Mouse (Mus musculus) CH12.LX (cell line): ENCODE data around the gene Gm20532.

Source experiments
- CHD1 ChIP-seq: IDR thresholded peaks from 2 replicates; pipeline ENCODE4 v1.6.1; 2012; ENCODE audit warnings: low read depth, low read length, improper control_type of control experiment, inconsistent platforms
- CHD2 ChIP-seq: IDR thresholded peaks from 2 replicates; pipeline ENCODE4 v1.6.1; 2011; ENCODE audit warnings: low read length, improper control_type of control experiment
- CTCF ChIP-seq, 2 experiments: IDR thresholded peaks in 1 of 2; conservative IDR thresholded peaks in 1 of 2; 2 replicates each; pipeline ENCODE4 v1.5.1; 2011 to 2012; ENCODE audit warnings: low read depth in 2 of 2, low read length in 2 of 2, improper control_type of control experiment in 1 of 2, inconsistent platforms in 1 of 2, mild to moderate bottlenecking in 1 of 2, moderate library complexity in 1 of 2
- JUN ChIP-seq: IDR thresholded peaks from 2 replicates; pipeline ENCODE4 v1.6.1; 2011; ENCODE audit warnings: low read depth, mild to moderate bottlenecking, low read length, improper control_type of control experiment, moderate library complexity; ENCODE audit not compliant: insufficient read depth
- NELFE ChIP-seq: IDR thresholded peaks from 2 replicates; pipeline ENCODE4 v1.6.1; 2011; ENCODE audit warnings: low read depth, low read length, improper control_type of control experiment
- NRF1 ChIP-seq: IDR thresholded peaks from 2 replicates; pipeline ENCODE4 v1.6.1; 2014; ENCODE audit warnings: low read depth, mild to moderate bottlenecking, inconsistent platforms, low read length, improper control_type of control experiment, moderate library complexity
- POLR2A ChIP-seq: IDR thresholded peaks from 2 replicates; pipeline ENCODE4 v1.6.1; 2011; ENCODE audit warnings: low read depth, mild to moderate bottlenecking, improper control_type of control experiment, low read length
- POLR2AphosphoS2 ChIP-seq: IDR thresholded peaks from 2 replicates; pipeline ENCODE4 v1.6.1; 2011; ENCODE audit warnings: low read depth, low read length, improper control_type of control experiment

DNA sequence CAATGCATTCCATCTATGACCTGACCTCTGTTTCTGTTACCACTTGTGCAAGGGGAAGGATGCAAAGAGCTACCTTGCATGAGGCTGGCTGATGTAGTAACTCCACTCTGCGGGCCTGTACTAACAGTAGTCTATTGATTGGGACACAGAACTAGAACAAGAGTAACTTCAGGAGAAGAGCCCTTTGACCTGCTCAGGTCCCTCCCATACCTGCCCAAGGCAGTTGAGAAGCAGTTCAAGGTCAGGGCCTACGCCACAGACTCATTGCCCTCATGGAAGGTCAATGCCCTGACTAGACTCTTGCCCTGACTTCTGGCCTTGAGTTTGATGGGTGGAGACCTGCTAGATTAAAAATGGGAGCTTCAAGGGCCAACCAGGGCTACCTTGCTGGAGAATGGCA, 14.2 kb downstream of the Gm20532 start:
- no peak for TF ChIP-seq JUN
- no peak for TF ChIP-seq NELFE
- no peak for TF ChIP-seq NRF1
- TF ChIP-seq CTCF (conservative IDR thresholded peaks at IDR 0.05 in 1 of 2, IDR thresholded peaks at IDR 0.05 in 1 of 2; ENCODE audit: low read depth in 2 of 2, low read length in 2 of 2) = no peak
- TF ChIP-seq POLR2A = no peak
- TF ChIP-seq CHD2 = no peak
- no peak for TF ChIP-seq POLR2AphosphoS2
- no peak for TF ChIP-seq CHD1
